Mouse (Mus musculus): ENCODE data around the gene Phxr2. TPM values are rescaled to one million over a fixed set of nuclear protein-coding genes. Genes with fewer than 3 reads are reported as not detected.
"Not testable (repeated sequence)": the region's sequence is repeated elsewhere in the genome, so short reads cannot be mapped to it uniquely, and the experiment has no call there.

Gene Phxr2
- polyA plus RNA-seq, 1 experiment from 2014 or later, result not detected

- WGBS, result 28% methylated on average over 12 of the region's 13 CpGs
- Histone ChIP-seq H3K4me2 (ENCODE audit: low read depth, low read length) (no peak overlapping the region), H3K36me3 (ENCODE audit: control insufficient read depth, insufficient read depth, low read length) (no peaks in the 10 kb centered on the region), H3K4me1 (ENCODE audit: control insufficient read depth, insufficient read depth, low read length) (no peaks in the 10 kb centered on the region), H3K9ac (replicated peaks; ENCODE audit: low read depth, low read length) (no peak overlapping the region), H3K4me3 (ENCODE audit: low read depth, low read length) (no peak overlapping the region), H3K27me3 (ENCODE audit: control insufficient read depth, insufficient read depth, low read length) (no peaks in the 10 kb centered on the region), H3K27ac (ENCODE audit: low read depth, low read length) (no peak overlapping the region), H3K9me3 (ENCODE audit: control insufficient read depth, low read length) (no peaks in the 10 kb centered on the region)
- ATAC-seq (ENCODE audit: low read depth), result peak; percentile 77; the same call in 1 of the 2 replicates
Measured at GRCm38 (mm10) chr10:99164871-99165477, 38.8 kb upstream of the Phxr2 start.

GRCm38 (mm10) chr10:99163002-99163401, 36.9 kb upstream of the Phxr2 start:
- Histone ChIP-seq H3K9ac (replicated peaks; ENCODE audit: low read depth, low read length) (no peak overlapping the region), H3K27ac (ENCODE audit: low read depth, low read length) (no peak overlapping the region), H3K4me1 (ENCODE audit: control insufficient read depth, insufficient read depth, low read length) (no peaks in the 10 kb centered on the region), H3K27me3 (ENCODE audit: control insufficient read depth, insufficient read depth, low read length) (no peaks in the 10 kb centered on the region), H3K36me3 (ENCODE audit: control insufficient read depth, insufficient read depth, low read length) (no peaks in the 10 kb centered on the region), H3K9me3 (ENCODE audit: control insufficient read depth, low read length) (no peaks in the 10 kb centered on the region), H3K4me3 (ENCODE audit: low read depth, low read length) (no peak overlapping the region), H3K4me2 (ENCODE audit: low read depth, low read length) (no peak overlapping the region)
- 87% methylated on average over 5 of the region's 5 CpGs for WGBS
- ATAC-seq (ENCODE audit: low read depth), result no peak

GRCm38 (mm10) chr10:99161987-99162582, 36.0 kb upstream of the Phxr2 start:
- no peaks in the 10 kb centered on the region for H3K9me3 ChIP-seq (ENCODE audit: control insufficient read depth, low read length)
- H3K36me3 ChIP-seq (ENCODE audit: control insufficient read depth, insufficient read depth, low read length), result no peaks in the 10 kb centered on the region
- no peaks in the 10 kb centered on the region for H3K27me3 ChIP-seq (ENCODE audit: control insufficient read depth, insufficient read depth, low read length)
- WGBS, result 41% methylated on average over 8 of the region's 8 CpGs
- H3K4me2 ChIP-seq (ENCODE audit: low read depth, low read length), result no peak overlapping the region
- no peak overlapping the region for H3K4me3 ChIP-seq (ENCODE audit: low read depth, low read length)
- H3K9ac ChIP-seq (replicated peaks; ENCODE audit: low read depth, low read length), result no peak overlapping the region
- ATAC-seq (ENCODE audit: low read depth), result 0 out of 2 replicates have a peak, but pooled peaks have one; percentile 44
- no peaks in the 10 kb centered on the region for H3K4me1 ChIP-seq (ENCODE audit: control insufficient read depth, insufficient read depth, low read length)
- H3K27ac ChIP-seq (ENCODE audit: low read depth, low read length), result no peak overlapping the region

- not testable (repeated sequence) for H3K27ac ChIP-seq (ENCODE audit: low read depth, low read length); H3K4me3 ChIP-seq (ENCODE audit: low read depth, low read length); ATAC-seq (ENCODE audit: low read depth); H3K9ac ChIP-seq (replicated peaks; ENCODE audit: low read depth, low read length); H3K4me2 ChIP-seq (ENCODE audit: low read depth, low read length); H3K9me3 ChIP-seq (ENCODE audit: control insufficient read depth, low read length); H3K36me3 ChIP-seq (ENCODE audit: control insufficient read depth, insufficient read depth, low read length); H3K4me1 ChIP-seq (ENCODE audit: control insufficient read depth, insufficient read depth, low read length); H3K27me3 ChIP-seq (ENCODE audit: control insufficient read depth, insufficient read depth, low read length)
- WGBS, result 97% methylated on average over 9 of the region's 10 CpGs
Measured at GRCm38 (mm10) chr10:99157697-99158096, 31.6 kb upstream of the Phxr2 start.

GRCm38 (mm10) chr10:99156808-99157207, 30.7 kb upstream of the Phxr2 start:
- H3K4me1 ChIP-seq (ENCODE audit: control insufficient read depth, insufficient read depth, low read length), result no peaks in the 10 kb centered on the region
- ATAC-seq (ENCODE audit: low read depth), result no peak
- H3K9me3 ChIP-seq (ENCODE audit: control insufficient read depth, low read length), result no peaks in the 10 kb centered on the region
- H3K9ac ChIP-seq (replicated peaks; ENCODE audit: low read depth, low read length), result no peak overlapping the region
- whole genome bisulfite sequencing, result 95% methylated on average over 5 of the region's 5 CpGs
- no peak overlapping the region for H3K4me2 ChIP-seq (ENCODE audit: low read depth, low read length)
- H3K27ac ChIP-seq (ENCODE audit: low read depth, low read length), result no peak overlapping the region
- H3K4me3 ChIP-seq (ENCODE audit: low read depth, low read length), result no peak overlapping the region
- H3K36me3 ChIP-seq (ENCODE audit: control insufficient read depth, insufficient read depth, low read length), result no peaks in the 10 kb centered on the region
- H3K27me3 ChIP-seq (ENCODE audit: control insufficient read depth, insufficient read depth, low read length), result no peaks in the 10 kb centered on the region

- Histone ChIP-seq H3K9ac (replicated peaks; ENCODE audit: low read depth, low read length) (no peak overlapping the region), H3K4me1 (ENCODE audit: control insufficient read depth, insufficient read depth, low read length) (no peaks in the 10 kb centered on the region), H3K36me3 (ENCODE audit: control insufficient read depth, insufficient read depth, low read length) (no peaks in the 10 kb centered on the region), H3K27ac (ENCODE audit: low read depth, low read length) (no peak overlapping the region), H3K4me3 (ENCODE audit: low read depth, low read length) (no peak overlapping the region), H3K27me3 (ENCODE audit: control insufficient read depth, insufficient read depth, low read length) (no peaks in the 10 kb centered on the region), H3K9me3 (ENCODE audit: control insufficient read depth, low read length) (no peaks in the 10 kb centered on the region), H3K4me2 (ENCODE audit: low read depth, low read length) (no peak overlapping the region)
- no peak for ATAC-seq (ENCODE audit: low read depth)
- WGBS, result 90% methylated on average over 8 of the region's 8 CpGs
Measured at GRCm38 (mm10) chr10:99154635-99155034, 28.5 kb upstream of the Phxr2 start.

- H3K27ac ChIP-seq (ENCODE audit: low read depth, low read length), result no peak overlapping the region
- H3K27me3 ChIP-seq (ENCODE audit: control insufficient read depth, insufficient read depth, low read length), result no peaks in the 10 kb centered on the region
- no peaks in the 10 kb centered on the region for H3K36me3 ChIP-seq (ENCODE audit: control insufficient read depth, insufficient read depth, low read length)
- H3K4me1 ChIP-seq (ENCODE audit: control insufficient read depth, insufficient read depth, low read length), result no peaks in the 10 kb centered on the region
- no peaks in the 10 kb centered on the region for H3K9me3 ChIP-seq (ENCODE audit: control insufficient read depth, low read length)
- H3K4me2 ChIP-seq (ENCODE audit: low read depth, low read length), result no peak overlapping the region
- WGBS, result 93% methylated on average over 6 of the region's 6 CpGs
- no peak overlapping the region for H3K9ac ChIP-seq (replicated peaks; ENCODE audit: low read depth, low read length)
- no peak for ATAC-seq (ENCODE audit: low read depth)
- no peak overlapping the region for H3K4me3 ChIP-seq (ENCODE audit: low read depth, low read length)
Measured at GRCm38 (mm10) chr10:99152063-99152462, 25.9 kb upstream of the Phxr2 start.

- WGBS, result 93% methylated on average over 1 of the region's 1 CpGs
- no peak for ATAC-seq (ENCODE audit: low read depth)
Measured at GRCm38 (mm10) chr10:99151580-99151979, 25.5 kb upstream of the Phxr2 start.

GRCm38 (mm10) chr10:99150016-99150415, 23.9 kb upstream of the Phxr2 start:
- Histone ChIP-seq H3K27me3 (ENCODE audit: control insufficient read depth, insufficient read depth, low read length) (no peaks in the 10 kb centered on the region), H3K4me1 (ENCODE audit: control insufficient read depth, insufficient read depth, low read length) (no peaks in the 10 kb centered on the region), H3K9me3 (ENCODE audit: control insufficient read depth, low read length) (no peaks in the 10 kb centered on the region), H3K27ac (ENCODE audit: low read depth, low read length) (no peak overlapping the region), H3K36me3 (ENCODE audit: control insufficient read depth, insufficient read depth, low read length) (no peaks in the 10 kb centered on the region), H3K4me3 (ENCODE audit: low read depth, low read length) (no peak overlapping the region), H3K4me2 (ENCODE audit: low read depth, low read length) (no peak overlapping the region), H3K9ac (replicated peaks; ENCODE audit: low read depth, low read length) (no peak overlapping the region)
- ATAC-seq (ENCODE audit: low read depth), result no peak
- WGBS, result 91% methylated on average over 6 of the region's 6 CpGs

More at GRCm38 (mm10) chr10:99151580-99151979, 25.5 kb upstream of the Phxr2 start:
- H3K36me3 ChIP-seq (ENCODE audit: control insufficient read depth, insufficient read depth, low read length), result no peaks in the 10 kb centered on the region
- H3K27ac ChIP-seq (ENCODE audit: low read depth, low read length), result no peak overlapping the region
- H3K4me2 ChIP-seq (ENCODE audit: low read depth, low read length), result no peak overlapping the region
- no peak overlapping the region for H3K4me3 ChIP-seq (ENCODE audit: low read depth, low read length)
- no peaks in the 10 kb centered on the region for H3K4me1 ChIP-seq (ENCODE audit: control insufficient read depth, insufficient read depth, low read length)
- no peaks in the 10 kb centered on the region for H3K9me3 ChIP-seq (ENCODE audit: control insufficient read depth, low read length)
- H3K27me3 ChIP-seq (ENCODE audit: control insufficient read depth, insufficient read depth, low read length), result no peaks in the 10 kb centered on the region
- H3K9ac ChIP-seq (replicated peaks; ENCODE audit: low read depth, low read length), result no peak overlapping the region
